Mouse (Mus musculus): ENCODE data around the gene Top1. TPM values are rescaled to one million over a fixed set of nuclear protein-coding genes. Genes with fewer than 3 reads are reported as not detected.

Top1 gene
- polyA plus RNA-seq, 1 experiment from 2014 or later, result 48.6 TPM

GRCm38 (mm10) chr2:160765096-160765495 is 119.4 kb downstream of the Top1 start:
- no peak for ATAC-seq (ENCODE audit: insufficient number of reproducible peaks, insufficient read depth, low FRiP score, low read depth)
- no peaks in the 10 kb centered on the region for H3K9me3 ChIP-seq (ENCODE audit: control insufficient read depth, low read length)
- H3K4me1 ChIP-seq (ENCODE audit: control insufficient read depth in 2 of 2, insufficient read depth in 2 of 2, low read length in 2 of 2), result no peaks in the 10 kb centered on the region
- H3K27me3 ChIP-seq (ENCODE audit: control insufficient read depth, insufficient read depth, low read length), result no peaks in the 10 kb centered on the region
- H3K4me2 ChIP-seq (ENCODE audit: low read length), result no peak overlapping the region
- peaks cover 69% of the 10 kb centered on the region for H3K36me3 ChIP-seq (ENCODE audit: control insufficient read depth, insufficient read depth, low read length)
- H3K27ac ChIP-seq (replicated peaks in 1 of 2; ENCODE audit: control insufficient read depth in 1 of 2, insufficient read depth in 1 of 2, low read depth in 2 of 2, low read length in 2 of 2), result no peak overlapping the region
- H3K4me3 ChIP-seq (ENCODE audit: control insufficient read depth in 1 of 2, insufficient read depth in 1 of 2, low read depth in 1 of 2, low read length in 2 of 2), result no peak overlapping the region
- no peak overlapping the region for H3K9ac ChIP-seq (ENCODE audit: low read length)
- 64% methylated on average over 3 of the region's 3 CpGs for WGBS

GRCm38 (mm10) chr2:160766371-160766771 is 120.7 kb downstream of the Top1 start:
- ATAC-seq (ENCODE audit: insufficient number of reproducible peaks, insufficient read depth, low FRiP score, low read depth), result no peak
- H3K27ac ChIP-seq (replicated peaks in 1 of 2; ENCODE audit: control insufficient read depth in 1 of 2, insufficient read depth in 1 of 2, low read depth in 2 of 2, low read length in 2 of 2), result no peak overlapping the region
- H3K36me3 ChIP-seq (ENCODE audit: control insufficient read depth, insufficient read depth, low read length), result peaks cover 65% of the 10 kb centered on the region

GRCm38 (mm10) chr2:160767201-160767600 is 121.5 kb downstream of the Top1 start:
- no peak for ATAC-seq (ENCODE audit: insufficient number of reproducible peaks, insufficient read depth, low FRiP score, low read depth)
- H3K27me3 ChIP-seq (ENCODE audit: control insufficient read depth, insufficient read depth, low read length), result no peaks in the 10 kb centered on the region
- WGBS, result 96% methylated on average over 2 of the region's 2 CpGs
- H3K9ac ChIP-seq (ENCODE audit: low read length), result no peak overlapping the region
- H3K36me3 ChIP-seq (ENCODE audit: control insufficient read depth, insufficient read depth, low read length), result peaks cover 57% of the 10 kb centered on the region
- no peak overlapping the region for H3K4me2 ChIP-seq (ENCODE audit: low read length)
- H3K4me3 ChIP-seq (ENCODE audit: control insufficient read depth in 1 of 2, insufficient read depth in 1 of 2, low read depth in 1 of 2, low read length in 2 of 2), result no peak overlapping the region
- H3K4me1 ChIP-seq (ENCODE audit: control insufficient read depth in 2 of 2, insufficient read depth in 2 of 2, low read length in 2 of 2), result no peaks in the 10 kb centered on the region
- no peaks in the 10 kb centered on the region for H3K9me3 ChIP-seq (ENCODE audit: control insufficient read depth, low read length)
- H3K27ac ChIP-seq (replicated peaks in 1 of 2; ENCODE audit: control insufficient read depth in 1 of 2, insufficient read depth in 1 of 2, low read depth in 2 of 2, low read length in 2 of 2), result no peak overlapping the region

More at GRCm38 (mm10) chr2:160766371-160766771, 120.7 kb downstream of the Top1 start:
- 63% methylated on average over 5 of the region's 5 CpGs for WGBS
- Histone ChIP-seq H3K9ac (ENCODE audit: low read length) (no peak overlapping the region), H3K4me2 (ENCODE audit: low read length) (no peak overlapping the region), H3K9me3 (ENCODE audit: control insufficient read depth, low read length) (no peaks in the 10 kb centered on the region), H3K4me3 (ENCODE audit: control insufficient read depth in 1 of 2, insufficient read depth in 1 of 2, low read depth in 1 of 2, low read length in 2 of 2) (no peak overlapping the region), H3K27me3 (ENCODE audit: control insufficient read depth, insufficient read depth, low read length) (no peaks in the 10 kb centered on the region), H3K4me1 (ENCODE audit: control insufficient read depth in 2 of 2, insufficient read depth in 2 of 2, low read length in 2 of 2) (no peaks in the 10 kb centered on the region)

GRCm38 (mm10) chr2:160768097-160768695 is 122.5 kb downstream of the Top1 start:
- H3K27me3 ChIP-seq (ENCODE audit: control insufficient read depth, insufficient read depth, low read length), result no peaks in the 10 kb centered on the region
- H3K4me1 ChIP-seq (ENCODE audit: control insufficient read depth in 2 of 2, insufficient read depth in 2 of 2, low read length in 2 of 2), result no peaks in the 10 kb centered on the region
- no peak for ATAC-seq (ENCODE audit: insufficient number of reproducible peaks, insufficient read depth, low FRiP score, low read depth)
- H3K4me3 ChIP-seq (ENCODE audit: control insufficient read depth in 1 of 2, insufficient read depth in 1 of 2, low read depth in 1 of 2, low read length in 2 of 2), result no peak overlapping the region
- no peak overlapping the region for H3K27ac ChIP-seq (replicated peaks in 1 of 2; ENCODE audit: control insufficient read depth in 1 of 2, insufficient read depth in 1 of 2, low read depth in 2 of 2, low read length in 2 of 2)
- H3K36me3 ChIP-seq (ENCODE audit: control insufficient read depth, insufficient read depth, low read length), result peaks cover 47% of the 10 kb centered on the region
- no peaks in the 10 kb centered on the region for H3K9me3 ChIP-seq (ENCODE audit: control insufficient read depth, low read length)
- no peak overlapping the region for H3K9ac ChIP-seq (ENCODE audit: low read length)
- 75% methylated on average over 4 of the region's 4 CpGs for WGBS
- H3K4me2 ChIP-seq (ENCODE audit: low read length), result no peak overlapping the region

GRCm38 (mm10) chr2:160768997-160769396 is 123.3 kb downstream of the Top1 start:
- Histone ChIP-seq H3K4me1 (ENCODE audit: control insufficient read depth in 2 of 2, insufficient read depth in 2 of 2, low read length in 2 of 2) (no peaks in the 10 kb centered on the region), H3K4me3 (ENCODE audit: control insufficient read depth in 1 of 2, insufficient read depth in 1 of 2, low read depth in 1 of 2, low read length in 2 of 2) (no peak overlapping the region), H3K27me3 (ENCODE audit: control insufficient read depth, insufficient read depth, low read length) (no peaks in the 10 kb centered on the region), H3K27ac (replicated peaks in 1 of 2; ENCODE audit: control insufficient read depth in 1 of 2, insufficient read depth in 1 of 2, low read depth in 2 of 2, low read length in 2 of 2) (no peak overlapping the region), H3K4me2 (ENCODE audit: low read length) (no peak overlapping the region), H3K36me3 (ENCODE audit: control insufficient read depth, insufficient read depth, low read length) (peaks cover 39% of the 10 kb centered on the region), H3K9me3 (ENCODE audit: control insufficient read depth, low read length) (no peaks in the 10 kb centered on the region), H3K9ac (ENCODE audit: low read length) (no peak overlapping the region)
- ATAC-seq (ENCODE audit: insufficient number of reproducible peaks, insufficient read depth, low FRiP score, low read depth), result no peak
- 88% methylated on average over 2 of the region's 2 CpGs for WGBS

GRCm38 (mm10) chr2:160770409-160770808 is 124.7 kb downstream of the Top1 start:
- Histone ChIP-seq H3K27ac (replicated peaks in 1 of 2; ENCODE audit: control insufficient read depth in 1 of 2, insufficient read depth in 1 of 2, low read depth in 2 of 2, low read length in 2 of 2) (no peak overlapping the region), H3K4me1 (ENCODE audit: control insufficient read depth in 2 of 2, insufficient read depth in 2 of 2, low read length in 2 of 2) (no peaks in the 10 kb centered on the region), H3K36me3 (ENCODE audit: control insufficient read depth, insufficient read depth, low read length) (peaks cover 31% of the 10 kb centered on the region), H3K9ac (ENCODE audit: low read length) (no peak overlapping the region), H3K4me3 (ENCODE audit: control insufficient read depth in 1 of 2, insufficient read depth in 1 of 2, low read depth in 1 of 2, low read length in 2 of 2) (no peak overlapping the region), H3K4me2 (ENCODE audit: low read length) (no peak overlapping the region), H3K27me3 (ENCODE audit: control insufficient read depth, insufficient read depth, low read length) (no peaks in the 10 kb centered on the region), H3K9me3 (ENCODE audit: control insufficient read depth, low read length) (no peaks in the 10 kb centered on the region)
- no peak for ATAC-seq (ENCODE audit: insufficient number of reproducible peaks, insufficient read depth, low FRiP score, low read depth)

GRCm38 (mm10) chr2:160770871-160771270 is 125.2 kb downstream of the Top1 start:
- Histone ChIP-seq H3K4me1 (ENCODE audit: control insufficient read depth in 2 of 2, insufficient read depth in 2 of 2, low read length in 2 of 2) (no peaks in the 10 kb centered on the region), H3K9me3 (ENCODE audit: control insufficient read depth, low read length) (no peaks in the 10 kb centered on the region), H3K4me3 (ENCODE audit: control insufficient read depth in 1 of 2, insufficient read depth in 1 of 2, low read depth in 1 of 2, low read length in 2 of 2) (no peak overlapping the region), H3K27me3 (ENCODE audit: control insufficient read depth, insufficient read depth, low read length) (no peaks in the 10 kb centered on the region), H3K27ac (replicated peaks in 1 of 2; ENCODE audit: control insufficient read depth in 1 of 2, insufficient read depth in 1 of 2, low read depth in 2 of 2, low read length in 2 of 2) (no peak overlapping the region), H3K9ac (ENCODE audit: low read length) (no peak overlapping the region), H3K36me3 (ENCODE audit: control insufficient read depth, insufficient read depth, low read length) (peaks cover 28% of the 10 kb centered on the region), H3K4me2 (ENCODE audit: low read length) (no peak overlapping the region)
- WGBS, result 90% methylated on average over 1 of the region's 1 CpGs
- ATAC-seq (ENCODE audit: insufficient number of reproducible peaks, insufficient read depth, low FRiP score, low read depth), result no peak
